Mouse (Mus musculus): ENCODE measurements at regions not wholly inside any gene's neighbourhood (a gene's known extent, or its start where the extent isn't known, plus 50 kb on each side); places are given as distances from the start of the nearest gene placed in this dataset.
A peak's percentile ranks its signal among the peaks of the same experiment; 100 is the strongest.

DNA sequence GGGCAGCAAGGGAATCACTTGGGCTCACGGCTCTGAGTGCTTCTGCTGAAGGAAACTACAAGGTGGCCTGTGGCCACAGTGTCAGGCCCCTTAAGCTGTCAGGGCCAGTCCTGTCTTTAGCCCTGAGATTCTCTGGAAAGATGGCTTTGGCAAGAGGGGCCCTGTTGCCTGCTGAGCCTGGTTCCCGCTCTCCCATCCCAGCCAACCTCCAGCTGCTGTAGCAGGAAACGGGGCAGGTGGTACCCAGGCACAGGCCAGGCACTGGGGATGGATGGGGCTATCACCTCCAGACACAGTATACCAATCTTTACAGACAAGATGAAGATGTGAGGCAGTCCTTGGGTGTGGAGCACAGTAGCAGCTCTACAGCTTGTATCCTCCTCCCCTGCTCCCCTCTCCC lies 54.6 kb upstream of the Otos start:
- no peaks in the 10 kb centered on the region for H3K36me3 ChIP-seq (ENCODE audit: control insufficient read depth, insufficient read depth)
- H3K4me1 ChIP-seq (replicated peaks; ENCODE audit: control insufficient read depth, insufficient read depth, low read length) = peaks cover 17% of the 10 kb centered on the region
- WGBS = 88% methylated on average over 3 of the region's 3 CpGs
- H3K27ac ChIP-seq (ENCODE audit: low read length) = no peak overlapping the region
- no peak for ATAC-seq
- H3K4me2 ChIP-seq (ENCODE audit: low read length) = no peak overlapping the region
- H3K9ac ChIP-seq (replicated peaks; ENCODE audit: low read depth, low read length) = no peak overlapping the region
- no peaks in the 10 kb centered on the region for H3K9me3 ChIP-seq (ENCODE audit: control insufficient read depth, low read length)
- H3K27me3 ChIP-seq (replicated peaks; ENCODE audit: control insufficient read depth, insufficient read depth, low read length) = no peaks in the 10 kb centered on the region
- H3K4me3 ChIP-seq (replicated peaks; ENCODE audit: low read length) = no peak overlapping the region

DNA sequence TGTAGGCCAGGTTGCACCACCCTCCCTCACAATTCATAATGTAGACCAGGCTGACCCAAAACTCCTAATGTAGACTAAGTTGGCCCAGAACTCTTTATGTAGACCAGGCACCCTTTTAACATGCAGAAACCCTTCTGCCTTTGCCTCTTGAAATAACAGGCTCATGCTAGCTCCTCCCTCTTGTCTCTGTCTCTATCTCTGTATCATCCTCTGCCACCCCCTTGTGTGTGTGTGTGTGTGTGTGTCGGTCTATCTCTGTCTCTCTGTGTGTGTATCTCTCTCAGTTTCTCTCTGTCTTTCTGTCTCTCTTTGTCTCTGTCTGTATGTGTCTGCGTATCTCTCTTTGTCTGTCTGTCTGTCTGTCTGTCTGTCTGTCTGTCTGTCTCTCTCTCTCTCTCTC lies 51.5 kb upstream of the Otos start:
- 93% methylated on average over 2 of the region's 2 CpGs for WGBS
- no peak overlapping the region for H3K4me3 ChIP-seq (replicated peaks; ENCODE audit: low read length)
- ATAC-seq = no peak
- no peaks in the 10 kb centered on the region for H3K27me3 ChIP-seq (replicated peaks; ENCODE audit: control insufficient read depth, insufficient read depth, low read length)
- peak overlapping the region; percentile 56; the same call in 1 of the 2 replicates for H3K27ac ChIP-seq (ENCODE audit: low read length)
- H3K36me3 ChIP-seq (ENCODE audit: control insufficient read depth, insufficient read depth) = no peaks in the 10 kb centered on the region
- H3K9ac ChIP-seq (replicated peaks; ENCODE audit: low read depth, low read length) = no peak overlapping the region
- H3K4me1 ChIP-seq (replicated peaks; ENCODE audit: control insufficient read depth, insufficient read depth, low read length) = peaks cover 26% of the 10 kb centered on the region
- H3K9me3 ChIP-seq (ENCODE audit: control insufficient read depth, low read length) = no peaks in the 10 kb centered on the region
- H3K4me2 ChIP-seq (ENCODE audit: low read length) = no peak overlapping the region

DNA sequence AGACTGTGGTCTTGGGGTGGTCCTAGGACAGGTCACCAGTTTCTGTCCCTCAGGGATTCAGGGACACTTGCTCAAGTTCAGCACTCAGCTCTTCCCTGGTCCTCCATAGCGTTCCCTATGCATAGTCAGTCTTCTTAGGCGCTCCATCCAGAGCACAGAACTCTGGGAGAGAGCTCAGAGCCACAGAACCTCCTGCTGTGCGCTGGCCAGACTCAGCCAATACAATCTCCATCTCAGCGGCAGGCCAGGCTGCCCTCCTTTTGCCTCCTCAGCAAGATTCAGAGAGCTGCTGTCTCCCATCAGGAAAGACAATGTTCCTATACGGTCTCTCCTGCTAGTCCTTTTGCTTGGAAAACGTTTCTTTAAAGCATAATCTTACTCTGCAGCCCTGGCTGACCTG lies 51.1 kb upstream of the Otos start:
- Histone ChIP-seq H3K36me3 (ENCODE audit: control insufficient read depth, insufficient read depth) (no peaks in the 10 kb centered on the region), H3K9ac (replicated peaks; ENCODE audit: low read depth, low read length) (no peak overlapping the region), H3K4me1 (replicated peaks; ENCODE audit: control insufficient read depth, insufficient read depth, low read length) (peaks cover 26% of the 10 kb centered on the region), H3K4me3 (replicated peaks; ENCODE audit: low read length) (no peak overlapping the region), H3K9me3 (ENCODE audit: control insufficient read depth, low read length) (no peaks in the 10 kb centered on the region), H3K27me3 (replicated peaks; ENCODE audit: control insufficient read depth, insufficient read depth, low read length) (no peaks in the 10 kb centered on the region), H3K27ac (ENCODE audit: low read length) (peak overlapping the region; percentile 56), H3K4me2 (ENCODE audit: low read length) (no peak overlapping the region)
- ATAC-seq = no peak
- WGBS = 7% methylated on average over 6 of the region's 6 CpGs

DNA sequence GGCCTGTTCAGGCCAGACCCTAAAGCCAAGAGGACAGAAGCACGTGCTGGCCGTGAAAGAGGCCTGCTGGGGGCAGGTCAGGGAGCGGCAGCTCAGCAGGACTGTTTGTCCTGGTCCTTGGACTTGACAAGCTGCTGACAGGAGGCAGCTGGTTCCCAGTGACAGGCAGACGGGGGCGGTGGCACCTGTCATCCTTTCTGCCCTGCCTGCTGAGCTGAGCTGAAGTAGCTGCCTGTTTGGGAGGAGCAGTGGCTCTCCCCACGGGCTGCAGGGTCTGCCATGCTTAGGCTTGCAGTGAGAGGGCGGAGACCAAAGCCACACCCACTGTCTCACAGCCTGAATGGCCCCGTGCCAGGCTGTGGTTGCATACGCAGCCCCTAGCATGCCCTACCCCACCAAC lies 50.4 kb upstream of the Otos start:
- Histone ChIP-seq H3K9me3 (ENCODE audit: control insufficient read depth, low read length) (no peaks in the 10 kb centered on the region), H3K27ac (ENCODE audit: low read length) (peak overlapping the region; percentile 56), H3K4me1 (replicated peaks; ENCODE audit: control insufficient read depth, insufficient read depth, low read length) (peaks cover 26% of the 10 kb centered on the region), H3K4me3 (replicated peaks; ENCODE audit: low read length) (no peak overlapping the region), H3K36me3 (ENCODE audit: control insufficient read depth, insufficient read depth) (no peaks in the 10 kb centered on the region), H3K9ac (replicated peaks; ENCODE audit: low read depth, low read length) (peak overlapping the region; percentile 20; the same call in 1 of the 2 replicates), H3K4me2 (ENCODE audit: low read length) (no peak overlapping the region), H3K27me3 (replicated peaks; ENCODE audit: control insufficient read depth, insufficient read depth, low read length) (no peaks in the 10 kb centered on the region)
- WGBS = 1% methylated on average over 9 of the region's 9 CpGs
- peak; percentile 93 for ATAC-seq

DNA sequence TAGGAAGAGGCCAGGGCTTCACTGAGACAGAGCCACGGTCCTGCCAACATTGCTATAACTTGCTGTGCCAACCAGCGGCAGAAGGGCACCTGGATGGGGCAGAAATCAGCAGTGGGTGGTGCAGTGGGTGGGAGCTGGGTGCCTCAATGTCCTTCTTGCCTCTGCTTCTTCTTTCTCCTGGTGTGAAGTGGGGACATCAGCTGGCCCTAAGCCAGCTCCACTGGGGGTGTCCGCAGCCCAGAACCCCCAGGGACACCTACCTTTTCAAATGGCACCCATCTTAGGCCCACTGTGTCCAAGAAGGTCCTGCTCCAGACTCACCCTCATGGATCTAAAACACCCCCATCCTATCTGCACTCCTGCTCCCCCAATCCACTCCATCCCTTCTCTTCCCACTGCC lies 49.9 kb upstream of the Otos start:
- H3K27ac ChIP-seq (ENCODE audit: low read length) = peak overlapping the region; percentile 56; the same call in 1 of the 2 replicates
- 74% methylated on average over 3 of the region's 3 CpGs for WGBS

More for the DNA sequence above, 49.9 kb upstream of the Otos start:
- H3K4me1 ChIP-seq (replicated peaks; ENCODE audit: control insufficient read depth, insufficient read depth, low read length) = peaks cover 26% of the 10 kb centered on the region
- H3K4me2 ChIP-seq (ENCODE audit: low read length) = no peak overlapping the region
- no peak overlapping the region for H3K4me3 ChIP-seq (replicated peaks; ENCODE audit: low read length)
- H3K9ac ChIP-seq (replicated peaks; ENCODE audit: low read depth, low read length) = no peak overlapping the region
- H3K36me3 ChIP-seq (ENCODE audit: control insufficient read depth, insufficient read depth) = no peaks in the 10 kb centered on the region
- H3K27me3 ChIP-seq (replicated peaks; ENCODE audit: control insufficient read depth, insufficient read depth, low read length) = no peaks in the 10 kb centered on the region
- no peak for ATAC-seq
- no peaks in the 10 kb centered on the region for H3K9me3 ChIP-seq (ENCODE audit: control insufficient read depth, low read length)
